Mouse (Mus musculus): ENCODE measurements around the gene Flvcr2. TPM values are rescaled to one million over a fixed set of nuclear protein-coding genes. Genes with fewer than 3 reads are reported as not detected.

Gene Flvcr2
- 4.3 TPM in 2 replicates for polyA plus RNA-seq (2012; rRNA removed)

DNA sequence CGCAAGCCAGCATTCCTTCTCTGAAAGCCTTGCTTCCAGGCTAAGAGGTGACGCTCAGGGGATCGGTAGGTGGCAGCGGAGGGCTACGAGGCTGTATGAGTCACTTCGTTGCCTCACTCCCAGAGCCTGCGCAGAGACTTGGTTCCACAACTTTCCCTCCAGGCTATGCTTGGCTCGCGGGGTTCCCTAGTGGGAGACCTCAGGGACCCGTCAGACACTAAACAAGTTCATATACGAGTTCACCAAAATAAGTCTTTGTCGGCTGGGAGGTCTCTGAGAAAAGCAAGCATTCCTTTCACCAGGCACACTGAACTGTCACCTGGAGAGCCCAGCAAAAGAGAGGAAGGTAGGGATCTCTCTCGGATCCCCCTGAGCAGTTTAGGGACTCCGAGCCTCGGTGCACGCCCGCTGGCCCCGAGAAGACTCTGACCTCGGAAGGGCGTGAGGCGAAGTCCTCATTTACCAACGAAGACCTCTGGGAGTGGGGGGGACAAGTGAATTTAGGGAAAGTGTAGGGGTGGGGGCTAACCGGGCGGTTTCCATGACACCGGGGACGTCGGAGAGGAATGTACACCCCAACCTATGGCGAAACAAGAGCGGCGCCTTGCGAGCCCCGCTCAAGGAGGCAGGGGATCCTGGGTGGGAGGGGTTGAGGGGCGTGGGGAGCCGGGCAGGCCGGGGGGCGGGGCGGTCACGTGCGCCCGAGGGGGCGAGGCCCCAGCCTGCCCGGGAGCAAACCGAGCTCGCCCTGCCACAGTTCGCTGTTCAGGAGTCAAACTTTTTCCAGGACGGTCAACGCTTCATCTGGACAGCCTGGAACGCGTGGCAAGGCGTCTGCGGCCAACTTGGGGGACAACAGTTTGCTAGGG lies at the start of gene Flvcr2:
Gene Flvcr2 (plus strand): TSS at position 713 of the 869 bp plus-strand sequence.

GRCm38 (mm10) chr12:85824438-85825264 lies 78.3 kb downstream of the Flvcr2 start, which contains the start of the genes Erg28 and Ttll5:
Gene Erg28, minus strand, starts transcription at chr12:85824550.
Gene Ttll5, plus strand, starts transcription at chr12:85824659.

Other genes starting within 250 kb of the Flvcr2 start
- 9.9 and 15.3 TPM in 2 replicates for gene Jdp2, start 147.5 kb upstream of the Flvcr2 start, polyA plus RNA-seq (2012; rRNA removed)
- 1.5 and 2.2 TPM in 2 replicates for gene Batf, start 59.9 kb upstream of the Flvcr2 start, polyA plus RNA-seq (2012; rRNA removed)
- 58.7 and 62.5 TPM in 2 replicates for gene Erg28, start 78.0 kb downstream of the Flvcr2 start, polyA plus RNA-seq (2012; rRNA removed)
- gene Ttll5, start 78.1 kb downstream of the Flvcr2 start, polyA plus RNA-seq (2012; rRNA removed) = 17.2 and 18.5 TPM in 2 replicates